Mouse (Mus musculus) stomach, postnatal 0 days (tissue): ENCODE measurements around the gene Alg1. TPM values are rescaled to one million over a fixed set of nuclear protein-coding genes. Genes with fewer than 3 reads are reported as not detected.

Experiments
- ATAC-seq: fragments of 200-750 bp; cut with Nextera tagmentation; 2 replicates; pipeline ENCODE4 v1.8.0; 2017; ENCODE audit not compliant: low FRiP score, low TSS enrichment
- DNase-seq: peaks from one replicate; pipeline ENCODE4 v3.0.0-alpha.2; 2016; ENCODE audit warnings: low spot score
- H3K27ac ChIP-seq: fragments of 300-500 bp; sonication (generic); replicated peaks from 2 replicates; pipeline ENCODE4 v1.5.1; 2014; ENCODE audit warnings: mild to moderate bottlenecking, control low read depth
- H3K27me3 ChIP-seq: fragments of 300-500 bp; sonication (generic); 2 replicates; pipeline ENCODE4 v1.6.1; 2014; ENCODE audit warnings: low read length; ENCODE audit not compliant: control insufficient read depth, insufficient read depth
- H3K36me3 ChIP-seq: fragments of 300-500 bp; sonication (generic); 2 replicates; pipeline ENCODE4 v1.6.1; 2014; ENCODE audit warnings: low read length, mixed read lengths; ENCODE audit not compliant: control insufficient read depth, insufficient read depth
- H3K4me1 ChIP-seq: fragments of 300-500 bp; sonication (generic); replicated peaks from 2 replicates; pipeline ENCODE4 v1.6.1; 2014; ENCODE audit warnings: antibody characterized with exemption; ENCODE audit not compliant: control insufficient read depth, insufficient read depth
- H3K4me2 ChIP-seq: fragments of 300-500 bp; sonication (generic); replicated peaks from 2 replicates; pipeline ENCODE4 v1.6.1; 2014; ENCODE audit warnings: low read depth, mild to moderate bottlenecking, control low read depth, moderate library complexity
- H3K4me3 ChIP-seq: fragments of 300-500 bp; sonication (generic); 2 replicates; pipeline ENCODE4 v1.5.1; 2014; ENCODE audit warnings: low read depth, low read length, control low read depth
- H3K9ac ChIP-seq: fragments of 300-500 bp; sonication (generic); 2 replicates; pipeline ENCODE4 v1.6.1; 2014; ENCODE audit warnings: mild to moderate bottlenecking, low read length, control low read depth, mixed read lengths
- H3K9me3 ChIP-seq: fragments of 300-500 bp; sonication (generic); 2 replicates; pipeline ENCODE4 v1.6.1; 2016; ENCODE audit warnings: low read length; ENCODE audit not compliant: control insufficient read depth
- CTCF ChIP-seq: IDR thresholded peaks from 2 replicates; pipeline ENCODE4 v1.5.1; 2016; ENCODE audit warnings: antibody characterized with exemption, low read depth, mild to moderate bottlenecking, moderate library complexity
- EP300 ChIP-seq: optimal IDR thresholded peaks from 2 replicates; pipeline ENCODE3; 2016; ENCODE audit warnings: antibody characterized with exemption
- WGBS: fragments of 180-500 bp; shearing (Covaris S2); extraction: QIAGEN DNeasy Blood & Tissue Kit; methylation state at CpG from one replicate; pipeline ENCODE4 v1.1.7; 2014; 5-methylcytosine and 5-hydroxymethylcytosine counted together
- polyA plus RNA-seq: library from polyadenylated mRNA; unstranded; fragments of >200 nt; fragmentation: Nextera tagmentation; extraction: Ambion mirVana; gene quantifications from 2 replicates; pipeline ENCODE4 v1.2.1, GENCODE M21; 2015

Gene Alg1
- polyA plus RNA-seq, 1 experiment from 2014 or later: 23.0 TPM

- no peaks in the 10 kb centered on the region for H3K9me3 ChIP-seq
- H3K4me1 ChIP-seq: peaks cover 5% of the 10 kb centered on the region
- H3K27me3 ChIP-seq: no peaks in the 10 kb centered on the region
- DNase-seq: peak; percentile 57
- peak overlapping the region; percentile 82 for H3K4me3 ChIP-seq
- 10% methylated on average over 4 of the region's 4 CpGs for WGBS
- no peak for TF ChIP-seq EP300
- TF ChIP-seq CTCF: peak; percentile 83
- no peak for ATAC-seq
- peak overlapping the region; percentile 66 for H3K9ac ChIP-seq
- 0 out of 2 replicates have a peak overlapping the region, but pooled peaks have one; percentile 13 for H3K27ac ChIP-seq
- H3K4me2 ChIP-seq: peak overlapping the region; percentile 99
- H3K36me3 ChIP-seq: peaks cover 2% of the 10 kb centered on the region; the same call in 1 of the 2 replicates
These were observed 30.7 kb upstream of the Alg1 start for GRCm38 (mm10) chr16:5202681-5203080.

GRCm38 (mm10) chr16:5203200-5203599 lies 30.2 kb upstream of the Alg1 start:
- Histone ChIP-seq H3K9ac (peak overlapping the region; percentile 66), H3K27me3 (no peaks in the 10 kb centered on the region), H3K9me3 (no peaks in the 10 kb centered on the region), H3K36me3 (peaks cover 2% of the 10 kb centered on the region; the same call in 1 of the 2 replicates), H3K4me3 (peak overlapping the region; percentile 82), H3K27ac (peak overlapping the region; percentile 30; the same call in 1 of the 2 replicates), H3K4me1 (peaks cover 5% of the 10 kb centered on the region), H3K4me2 (peak overlapping the region; percentile 99)
- TF ChIP-seq EP300: no peak
- TF ChIP-seq CTCF: no peak
- DNase-seq (no peak), ATAC-seq (peak; percentile 27)
- WGBS: under 1% methylated on average over 36 of the region's 36 CpGs

GRCm38 (mm10) chr16:5203668-5204433 lies 29.6 kb upstream of the Alg1 start, which contains the start of gene Nagpa:
TSS of gene Nagpa (minus strand) at chr16:5204012.
- ATAC-seq: peak; percentile 90
- 4% methylated on average over 37 of the region's 40 CpGs for WGBS
- H3K27ac ChIP-seq: peak within 1 kb of the TSS; percentile 30; the same call in 1 of the 2 replicates

GRCm38 (mm10) chr16:5205431-5205970 lies 27.9 kb upstream of the Alg1 start:
- H3K27me3 ChIP-seq: no peaks in the 10 kb centered on the region
- TF ChIP-seq CTCF (no peak), EP300 (no peak)
- no peak overlapping the region for H3K4me2 ChIP-seq
- no peak overlapping the region for H3K27ac ChIP-seq
- ATAC-seq: no peak
- DNase-seq: no peak
- no peak overlapping the region for H3K9ac ChIP-seq
- no peak overlapping the region for H3K4me3 ChIP-seq
- 88% methylated on average over 5 of the region's 5 CpGs for WGBS
- H3K36me3 ChIP-seq: no peaks in the 10 kb centered on the region
- peaks cover 5% of the 10 kb centered on the region for H3K4me1 ChIP-seq
- no peaks in the 10 kb centered on the region for H3K9me3 ChIP-seq

More at GRCm38 (mm10) chr16:5203668-5204433, 29.6 kb upstream of the Alg1 start, which contains the start of gene Nagpa:
- TF ChIP-seq EP300: no peak
- no peak for TF ChIP-seq CTCF
- H3K9me3 ChIP-seq: no peaks in the 10 kb centered on the region
- peaks cover 5% of the 10 kb centered on the region for H3K4me1 ChIP-seq
- peak; percentile 88 for DNase-seq
- peaks cover 2% of the 10 kb centered on the region; the same call in 1 of the 2 replicates for H3K36me3 ChIP-seq
- peak within 1 kb of the TSS; percentile 66 for H3K9ac ChIP-seq
- peak within 1 kb of the TSS; percentile 82 for H3K4me3 ChIP-seq
- peak within 1 kb of the TSS; percentile 99 for H3K4me2 ChIP-seq
- H3K27me3 ChIP-seq: no peaks in the 10 kb centered on the region

GRCm38 (mm10) chr16:5206051-5206450 lies 27.4 kb upstream of the Alg1 start:
- DNase-seq (no peak), ATAC-seq (no peak)
- TF ChIP-seq EP300 (no peak), CTCF (no peak)
- Histone ChIP-seq H3K9ac (no peak overlapping the region), H3K27me3 (no peaks in the 10 kb centered on the region), H3K27ac (no peak overlapping the region), H3K4me2 (no peak overlapping the region), H3K9me3 (no peaks in the 10 kb centered on the region), H3K4me3 (no peak overlapping the region), H3K36me3 (no peaks in the 10 kb centered on the region), H3K4me1 (peaks cover 5% of the 10 kb centered on the region)
- 65% methylated on average over 5 of the region's 5 CpGs for WGBS

- ATAC-seq (no peak), DNase-seq (no peak)
- no peaks in the 10 kb centered on the region for H3K4me1 ChIP-seq
- no peak overlapping the region for H3K4me3 ChIP-seq
- TF ChIP-seq EP300 (no peak), CTCF (no peak)
- no peak overlapping the region for H3K27ac ChIP-seq
- H3K9ac ChIP-seq: no peak overlapping the region
- H3K27me3 ChIP-seq: no peaks in the 10 kb centered on the region
- no peaks in the 10 kb centered on the region for H3K36me3 ChIP-seq
- H3K4me2 ChIP-seq: no peak overlapping the region
- H3K9me3 ChIP-seq: no peaks in the 10 kb centered on the region
- 67% methylated on average over 2 of the region's 2 CpGs for WGBS
These were observed 23.1 kb upstream of the Alg1 start for GRCm38 (mm10) chr16:5210365-5210764.
